Mouse (Mus musculus) right cerebral cortex, adult 2 months (tissue): Measurements from ENCODE around the gene Mrpl2.
A peak's percentile ranks its signal among the peaks of the same experiment; 100 is the strongest.

ENCODE experiments used
- DNase-seq, 2 experiments: peaks; one replicate each; pipeline ENCODE4 v3.0.0; 2021 to 2022; ENCODE audit warnings: low spot score in 2 of 2

Mrpl2 gene

DNA sequence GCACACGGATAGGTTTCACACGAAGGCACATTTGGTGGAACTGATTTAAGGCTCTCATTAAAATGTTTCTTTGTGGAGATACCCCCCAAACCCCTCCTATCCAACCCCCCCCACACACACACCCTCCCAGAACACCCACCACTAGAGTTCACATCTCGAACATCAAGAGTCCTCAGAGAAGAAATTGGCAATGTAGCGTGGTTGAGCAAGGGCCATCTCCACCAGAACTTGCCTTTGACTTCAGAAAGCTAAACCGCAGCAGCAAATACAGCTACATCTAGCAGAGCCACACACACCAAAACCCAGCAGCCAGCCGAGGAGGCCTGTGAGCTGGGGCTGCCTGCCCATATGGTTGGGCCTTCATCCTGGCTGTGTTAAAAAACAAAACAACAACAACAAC lies 18.6 kb upstream of the Mrpl2 start:
- no peak for DNase-seq

DNA sequence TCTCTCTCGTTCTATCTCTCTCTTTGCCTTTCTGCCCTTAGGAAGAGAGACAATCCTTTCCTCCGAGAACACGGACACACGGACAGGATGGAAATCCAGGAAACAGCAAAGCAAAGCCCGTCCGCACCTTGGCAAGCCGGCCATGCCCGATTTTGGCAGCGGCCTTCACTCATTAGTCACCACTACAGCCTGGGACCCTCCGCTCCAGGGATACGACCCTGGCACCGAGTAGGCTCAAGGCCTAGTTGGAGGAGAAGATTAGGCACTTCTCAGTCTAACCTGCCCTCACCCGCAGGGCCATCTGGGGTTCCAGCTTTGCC lies 17.6 kb upstream of the Mrpl2 start:
- no peak for DNase-seq

- DNase-seq, result peak; percentile 61 to 62
Measured at GRCm38 (mm10) chr17:46628791-46629684, 17.0 kb upstream of the Mrpl2 start, which contains the start of gene Ptk7. Ptk7 (minus strand) TSS chr17:46629504.

GRCm38 (mm10) chr17:46629685-46630441 lies 16.2 kb upstream of the Mrpl2 start:
- no peak for DNase-seq

DNA sequence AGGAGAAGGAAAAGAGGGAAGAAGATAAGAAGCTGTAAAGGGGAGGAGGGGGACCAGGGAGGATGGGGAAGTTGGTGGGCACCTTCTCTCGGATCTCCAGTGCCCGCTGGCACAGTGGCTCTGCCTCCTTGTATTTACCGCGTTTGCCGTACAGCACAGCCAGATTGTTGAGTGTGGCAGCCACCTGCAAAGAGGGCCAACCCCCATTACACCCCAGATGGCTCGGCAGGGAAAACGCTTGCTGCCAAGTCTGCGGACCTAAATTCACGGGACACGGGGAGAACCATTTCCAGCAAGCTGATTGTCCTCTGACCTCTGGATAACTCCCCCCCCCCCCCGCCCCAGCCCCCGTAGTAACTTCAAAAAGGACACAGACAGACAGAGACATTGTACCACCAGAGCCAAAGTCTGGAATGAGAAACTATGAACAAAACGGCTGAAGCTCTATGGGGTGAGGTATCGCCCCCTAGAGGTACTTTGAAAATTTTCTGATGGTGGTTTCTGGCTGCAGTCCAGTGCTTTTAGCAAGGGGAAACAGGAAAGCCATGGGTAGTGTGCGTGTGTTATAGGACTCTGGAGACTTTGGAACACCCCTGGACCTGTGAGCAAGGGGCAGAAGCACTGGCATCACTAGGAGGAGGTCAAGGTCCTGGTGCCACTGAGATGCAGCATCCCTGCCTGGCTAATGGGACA lies 9.1 kb upstream of the Mrpl2 start:
- DNase-seq, result peak; percentile 72 to 74

DNA sequence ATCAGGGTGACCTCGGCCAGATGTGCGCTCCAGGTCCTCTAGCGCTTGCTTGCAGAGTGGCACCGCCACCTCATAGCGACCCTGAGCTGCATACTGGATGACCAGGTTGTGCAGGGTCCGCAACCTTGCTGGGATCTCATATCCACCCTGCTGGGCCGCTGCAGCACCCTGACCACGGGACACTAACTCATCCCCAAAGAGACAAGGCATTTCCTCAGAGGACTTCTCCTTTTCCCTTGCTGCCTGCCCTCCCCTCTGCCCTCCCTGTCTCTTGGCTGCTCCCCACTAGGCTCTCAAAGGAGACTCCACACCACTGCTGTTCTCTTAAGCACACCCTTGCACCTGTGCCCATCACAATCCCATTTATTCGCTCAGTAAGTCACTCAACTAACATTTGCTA lies 6.1 kb upstream of the Mrpl2 start:
- DNase-seq, result no peak

GRCm38 (mm10) chr17:46642060-46642459 lies 4.0 kb upstream of the Mrpl2 start:
- no peak for DNase-seq

DNA sequence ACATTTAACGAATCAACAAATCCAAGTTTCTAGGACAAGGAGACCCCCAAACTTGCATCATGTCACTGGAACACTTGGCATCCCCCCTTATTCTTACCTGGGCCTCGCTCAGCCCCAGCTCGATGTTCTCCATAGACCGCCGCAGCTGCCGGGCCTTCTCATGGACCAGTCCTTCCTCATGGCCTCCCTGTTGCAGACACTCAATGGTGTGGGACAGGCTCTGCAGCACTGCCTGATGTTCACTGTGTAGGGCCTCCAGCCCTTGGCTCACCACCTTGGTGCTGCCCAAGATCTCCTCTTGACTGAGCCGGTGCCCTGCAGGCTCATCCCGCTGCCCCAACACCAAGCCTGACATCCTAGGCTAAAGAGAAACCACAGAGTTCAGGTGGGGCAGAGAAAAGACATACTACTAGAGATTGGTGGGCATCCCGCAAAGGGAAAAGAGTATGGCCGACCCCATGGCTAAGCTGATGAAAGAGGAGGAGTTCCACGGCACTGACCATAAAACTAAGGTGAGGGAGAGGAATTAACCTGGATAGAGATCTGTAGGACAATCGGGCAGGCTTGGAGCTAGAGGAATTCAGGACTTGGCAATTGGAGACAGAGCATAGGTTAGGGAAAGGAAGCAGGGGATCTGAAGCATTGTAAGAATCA lies 1.8 kb upstream of the Mrpl2 start:
- DNase-seq, result no peak

- no peak for DNase-seq
Measured at GRCm38 (mm10) chr17:46644916-46645475, 1.0 kb upstream of the Mrpl2 start.

DNA sequence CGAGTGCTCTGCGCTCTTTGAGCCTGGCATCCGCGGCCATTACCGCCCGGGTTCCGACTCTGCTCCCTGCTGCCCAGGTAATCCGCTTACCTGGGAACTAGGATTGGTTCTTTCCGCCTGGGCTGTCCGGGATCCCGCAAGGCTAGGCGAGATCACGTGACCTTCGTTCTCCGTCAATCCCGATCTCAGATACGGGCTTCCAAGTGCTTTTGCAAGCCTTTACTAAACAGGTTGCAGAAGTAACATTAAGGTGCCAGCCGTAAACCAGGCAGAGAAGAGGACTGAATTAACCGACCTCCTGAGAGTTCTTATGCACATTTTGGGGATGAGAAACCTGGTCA lies 263 bp downstream of the Mrpl2 start:
- DNase-seq, result no peak

GRCm38 (mm10) chr17:46647279-46647678 lies 1.2 kb downstream of the Mrpl2 start:
- no peak for DNase-seq

DNA sequence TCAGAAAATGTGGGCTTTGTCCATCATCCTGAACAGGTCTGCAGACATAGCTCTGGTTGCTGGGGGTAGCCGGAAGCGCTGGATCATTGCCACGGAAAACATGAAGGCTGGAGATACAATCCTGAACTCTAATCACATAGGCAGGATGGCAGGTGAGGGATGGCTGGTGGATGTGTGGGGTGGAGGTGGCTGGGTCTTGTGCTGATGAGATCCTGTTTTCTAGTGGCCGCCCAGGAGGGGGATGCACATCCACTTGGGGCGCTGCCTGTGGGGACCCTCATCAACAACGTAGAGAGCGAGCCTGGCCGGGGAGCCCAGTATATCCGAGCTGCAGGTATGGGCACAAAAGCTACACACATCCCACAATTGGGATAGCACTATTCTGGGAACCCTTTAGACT lies 2.4 kb downstream of the Mrpl2 start:
- DNase-seq, result no peak

DNA sequence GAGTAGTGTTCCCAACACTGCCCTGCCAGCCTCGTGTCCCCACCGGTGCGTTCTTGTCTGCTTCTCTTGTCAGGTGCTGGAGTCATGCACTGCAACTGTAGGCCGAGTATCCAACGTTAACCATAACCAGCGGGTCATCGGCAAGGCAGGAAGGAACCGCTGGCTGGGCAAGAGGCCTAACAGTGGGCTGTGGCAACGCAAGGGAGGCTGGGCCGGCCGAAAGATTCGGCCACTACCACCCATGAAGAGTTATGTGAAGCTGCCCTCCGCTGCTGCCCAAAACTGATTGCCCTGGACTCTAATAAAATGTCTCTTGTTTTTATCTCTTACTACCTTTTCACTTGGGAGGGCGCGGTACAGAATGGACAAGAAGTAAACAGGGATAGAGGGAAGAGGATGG lies 3.8 kb downstream of the Mrpl2 start:
- no peak for DNase-seq

DNA sequence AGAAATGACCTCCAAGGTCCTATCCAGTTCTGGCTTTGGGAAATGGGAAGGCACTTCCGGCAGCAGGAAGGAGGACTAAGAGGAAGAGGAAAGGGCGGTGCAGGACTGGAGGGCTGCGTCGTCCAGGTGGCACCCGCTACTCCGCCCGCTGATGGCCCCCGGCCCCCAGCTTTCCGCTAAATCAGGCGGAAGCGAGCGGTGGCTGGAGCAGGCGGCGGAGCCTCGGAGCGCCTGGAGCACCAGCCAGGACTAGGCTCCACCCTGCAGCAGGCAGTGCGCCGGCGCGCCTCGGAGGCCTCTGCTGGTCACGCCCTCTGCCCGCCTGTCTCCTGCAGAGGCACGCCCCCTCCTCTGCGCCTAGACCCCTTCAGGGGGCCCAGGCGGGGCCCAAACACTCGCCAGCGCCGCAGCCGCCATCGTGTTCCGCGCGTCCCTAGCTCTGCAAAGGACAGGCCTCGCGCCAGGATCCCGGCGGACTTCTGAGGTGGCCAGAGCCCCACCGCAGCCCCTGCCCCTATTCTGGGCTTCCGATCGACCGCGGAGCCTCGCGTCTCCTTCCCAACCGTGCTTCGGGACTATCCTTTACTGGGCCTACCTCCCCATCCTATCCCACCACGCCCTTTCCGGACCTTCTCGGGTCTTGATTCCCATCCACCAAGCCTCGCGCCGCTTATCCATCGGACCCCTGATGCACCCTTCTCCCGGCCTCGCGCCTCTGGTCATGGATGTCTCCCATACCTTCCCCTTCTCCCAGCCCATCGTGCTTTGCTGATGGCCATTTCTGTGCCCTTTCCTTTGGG lies 4.4 kb downstream of the Mrpl2 start, which contains the start of gene Cul7:
Gene Cul7, plus strand, starts transcription at position 106 of the 800 bp plus-strand sequence.
- peak; percentile 87 to 89 for DNase-seq

DNA sequence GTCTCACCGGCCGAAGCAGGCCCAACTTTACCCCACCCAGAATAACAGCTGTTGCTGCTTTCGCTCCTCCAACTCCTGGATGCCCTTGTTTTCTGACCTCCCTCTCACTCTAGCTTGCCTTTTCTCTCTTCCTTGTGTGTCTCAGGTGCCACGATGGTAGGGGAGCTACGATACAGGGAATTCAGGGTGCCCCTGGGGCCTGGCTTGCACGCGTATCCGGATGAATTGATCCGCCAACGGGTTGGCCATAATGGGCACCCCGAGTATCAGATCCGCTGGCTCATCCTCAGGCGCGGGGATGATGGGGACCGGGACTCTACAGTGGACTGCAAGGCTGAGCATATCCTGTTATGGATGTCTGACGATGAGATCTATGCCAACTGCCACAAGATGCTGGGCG lies 5.3 kb downstream of the Mrpl2 start:
- no peak for DNase-seq

- no peak for DNase-seq
Measured at GRCm38 (mm10) chr17:46651755-46652547, 5.9 kb downstream of the Mrpl2 start.

- no peak for DNase-seq
Measured at GRCm38 (mm10) chr17:46656054-46656453, 10.0 kb downstream of the Mrpl2 start.

GRCm38 (mm10) chr17:46661351-46661750 lies 15.3 kb downstream of the Mrpl2 start:
- no peak for DNase-seq

DNA sequence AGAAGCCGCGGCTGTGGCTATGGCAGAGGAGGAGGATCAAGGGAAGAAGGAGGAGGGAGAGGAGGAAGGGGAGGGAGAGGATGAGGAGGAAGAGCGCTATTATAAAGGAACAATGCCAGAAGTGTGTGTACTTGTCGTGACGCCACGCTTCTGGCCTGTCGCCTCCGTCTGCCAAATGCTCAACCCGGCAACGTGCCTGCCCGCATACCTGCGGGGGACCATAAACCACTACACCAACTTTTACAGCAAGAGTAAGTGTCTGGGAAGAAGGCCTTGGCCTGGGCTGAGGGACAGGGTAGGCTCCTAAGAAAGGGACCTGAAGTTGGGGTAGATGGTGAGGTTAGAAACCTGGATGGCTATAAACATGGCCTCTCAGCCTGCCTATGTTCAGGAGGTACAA lies 16.0 kb downstream of the Mrpl2 start:
- DNase-seq, result no peak

- DNase-seq, result no peak
Measured at GRCm38 (mm10) chr17:46662730-46663129, 16.7 kb downstream of the Mrpl2 start.
